ENCODE assay signal across 9 mouse cellular contexts in the genomic region with DNA sequence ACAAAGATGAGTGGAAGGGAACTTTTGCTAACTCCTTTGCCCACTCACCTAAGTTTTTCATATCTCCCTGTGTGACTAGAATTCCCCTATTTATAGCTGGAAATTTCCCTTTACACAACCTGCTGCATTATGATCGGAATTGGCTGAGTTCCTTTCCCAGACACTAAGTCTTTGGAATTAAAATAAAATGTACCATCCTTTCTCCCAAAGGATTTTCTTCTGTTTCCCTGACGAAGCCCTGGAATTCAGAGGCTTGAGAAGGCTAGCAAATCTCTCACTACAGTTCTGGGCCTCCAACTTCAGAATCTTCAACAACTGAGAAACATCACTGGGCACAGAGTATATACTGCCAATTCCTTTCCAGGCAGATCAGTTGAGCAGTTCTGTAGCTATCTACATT. TPM values are rescaled to one million over a fixed set of nuclear protein-coding genes. Genes with fewer than 3 reads are reported as not detected.
DNase-seq lines count a peak whose midpoint lies in the region; ATAC-seq and TF ChIP-seq lines count a peak whose summit lies in the region.
"Had no signal": no experiment of that assay in that cellular context is flagged by ENCODE, and none has a peak within 500 bp of the region (broad histone marks: within the 10 kb centered on the region; RNA-seq: fewer than 3 reads in every experiment).

No protein-coding gene starts in this region.

- H3K27me3 ChIP-seq in heart, adult 2 months (ENCODE audit: control insufficient read depth, insufficient read depth, low read length), result no peaks in the 10 kb centered on the region
- no peaks in the 10 kb centered on the region for H3K27me3 ChIP-seq in MEL (ENCODE audit: control insufficient read depth in 1 of 2, insufficient read depth in 2 of 2, low read length in 2 of 2)
- no peaks in the 10 kb centered on the region for H3K27me3 ChIP-seq in forebrain, postnatal 0 days (ENCODE audit: insufficient read depth, low read length)
- no peaks in the 10 kb centered on the region for H3K27me3 ChIP-seq in liver, embryonic 16.5 days (ENCODE audit: control insufficient read depth, insufficient read depth, low read depth, low read length)

- H3K4me3 ChIP-seq in heart, adult 2 months, result peak overlapping the region; percentile 86; the same call in 1 of the 2 replicates
- peak overlapping the region in 1 of 2 experiments; percentile 59; a peak in 2 of 4 replicates for H3K4me3 ChIP-seq in MEL (ENCODE audit: control insufficient read depth in 1 of 2, insufficient read depth in 1 of 2, low read depth in 2 of 2, low read length in 2 of 2)
- H3K4me3 ChIP-seq in forebrain, postnatal 0 days (ENCODE audit: low read depth, low read length), result peak overlapping the region; percentile 92
- peak overlapping the region; percentile 70 for H3K4me3 ChIP-seq in liver, embryonic 16.5 days (ENCODE audit: low read depth, low read length)

- intact Hi-C loops in heart, adult 2 months (cut with DNase I), result no loop called here
- intact Hi-C loops in heart, postnatal 36 days (cut with DNase I), result loop anchor here (5.0 kb wide), 1 partner anchor 197 kb away; a partner anchor contains a TSS

- WGBS in heart, adult 2 months, result 21% methylated on average over 2 of the region's 2 CpGs
- 23% methylated on average over 2 of the region's 2 CpGs for WGBS in forebrain, postnatal 0 days
- WGBS in liver, embryonic 16.5 days (ENCODE audit: insufficient replicate concordance), result 48% methylated on average over 2 of the region's 2 CpGs

- no peak for TF ChIP-seq CTCF in heart, adult 2 months (IDR thresholded peaks at IDR 0.05)
- TF ChIP-seq CTCF in MEL (IDR thresholded peaks at IDR 0.05 in 2 of 3, conservative IDR thresholded peaks at IDR 0.05 in 1 of 3; ENCODE audit: control insufficient read depth in 1 of 3, insufficient read depth in 1 of 3, low read depth in 2 of 3, low read length in 3 of 3, poor library complexity in 1 of 3, severe bottlenecking in 1 of 3), result no peak
- TF ChIP-seq CTCF in forebrain, postnatal 0 days (IDR thresholded peaks at IDR 0.05; ENCODE audit: low read depth), result no peak

- no peak for TF ChIP-seq RAD21 in MEL (IDR thresholded peaks at IDR 0.05; ENCODE audit: low read depth, low read length)

- peak overlapping the region; percentile 49; the same call in 1 of the 2 replicates for H3K9ac ChIP-seq in heart, adult 2 months (ENCODE audit: low read depth, low read length)
- H3K9ac ChIP-seq in MEL (ENCODE audit: control insufficient read depth, low read depth, low read length, poor library complexity, severe bottlenecking), result peak overlapping the region; percentile 87
- H3K9ac ChIP-seq in forebrain, postnatal 0 days, result peak overlapping the region; percentile 100
- peak overlapping the region; percentile 76 for H3K9ac ChIP-seq in liver, embryonic 16.5 days (ENCODE audit: low read depth, low read length)

- TF ChIP-seq POLR2A in heart, adult 2 months (IDR thresholded peaks at IDR 0.05; ENCODE audit: insufficient read depth, low read depth, low read length), result no peak
- TF ChIP-seq POLR2A in MEL (IDR thresholded peaks at IDR 0.05; ENCODE audit: control insufficient read depth in 1 of 2, insufficient read depth in 1 of 2, low read depth in 1 of 2, low read length in 2 of 2, poor library complexity in 1 of 2), result no peak

- no peaks in the 10 kb centered on the region for H3K9me3 ChIP-seq in MEL (replicated peaks; ENCODE audit: insufficient read depth, low read length)
- H3K9me3 ChIP-seq in forebrain, postnatal 0 days (ENCODE audit: low read length), result no peaks in the 10 kb centered on the region
- H3K9me3 ChIP-seq in liver, embryonic 16.5 days (replicated peaks; ENCODE audit: control insufficient read depth, low read length), result no peaks in the 10 kb centered on the region

- ATAC-seq in forebrain, postnatal 0 days, result no peak
- no peak for ATAC-seq in liver, embryonic 16.5 days (ENCODE audit: low read depth)

- H3K27ac ChIP-seq in heart, adult 2 months, result no peak overlapping the region; the same call in 1 of the 2 replicates
- H3K27ac ChIP-seq in MEL (ENCODE audit: control insufficient read depth, low read depth, low read length), result no peak overlapping the region
- H3K27ac ChIP-seq in forebrain, postnatal 0 days (ENCODE audit: low read depth, low read length), result no peak overlapping the region
- H3K27ac ChIP-seq in liver, embryonic 16.5 days (ENCODE audit: low read length), result no peak overlapping the region

- H3K4me2 ChIP-seq in forebrain, postnatal 0 days (ENCODE audit: low read depth), result peak overlapping the region; percentile 80
- peak overlapping the region; percentile 83 for H3K4me2 ChIP-seq in liver, embryonic 16.5 days (ENCODE audit: low read depth, low read length)

- no peak for DNase-seq in heart, adult 2 months
- no peak for DNase-seq in heart, postnatal 36 days
- DNase-seq in MEL (ENCODE audit: low read depth, low spot score), result peak; percentile 50
- DNase-seq in forebrain, postnatal 0 days, result no peak
- no peak for DNase-seq in urinary bladder, postnatal 14 days (ENCODE audit: low spot score)
- DNase-seq in thymus, adult 18-20 months, result no peak
- no peak for DNase-seq in cerebellum, adult 9-10 months
- DNase-seq: cerebellum, postnatal 14 days had no signal

- peaks cover 7% of the 10 kb centered on the region for H3K79me2 ChIP-seq in heart, adult 2 months (replicated peaks; ENCODE audit: control insufficient read depth, insufficient read depth, low read length)
- peaks cover 22% of the 10 kb centered on the region for H3K79me2 ChIP-seq in MEL (ENCODE audit: control insufficient read depth, insufficient read depth, low read length, poor library complexity)

- H3K4me1 ChIP-seq in heart, adult 2 months (ENCODE audit: control insufficient read depth, insufficient read depth, low read length), result peaks cover 16% of the 10 kb centered on the region
- H3K4me1 ChIP-seq in MEL (ENCODE audit: control insufficient read depth in 1 of 2, insufficient read depth in 2 of 2, low read length in 2 of 2), result peaks cover 0 to 8% of the 10 kb centered on the region in 2 experiments; a peak in 1 of 4 replicates
- peaks cover 20% of the 10 kb centered on the region for H3K4me1 ChIP-seq in forebrain, postnatal 0 days (ENCODE audit: insufficient read depth)
- peaks cover 18% of the 10 kb centered on the region for H3K4me1 ChIP-seq in liver, embryonic 16.5 days (ENCODE audit: control insufficient read depth, low read depth, low read length)

- peaks cover 16% of the 10 kb centered on the region for H3K36me3 ChIP-seq in heart, adult 2 months (ENCODE audit: control insufficient read depth, insufficient read depth, low read length)
- H3K36me3 ChIP-seq in MEL (ENCODE audit: control insufficient read depth in 1 of 2, insufficient read depth in 2 of 2, low read length in 2 of 2), result peaks cover 0 to 7% of the 10 kb centered on the region in 2 experiments; a peak in 2 of 4 replicates
- H3K36me3 ChIP-seq in forebrain, postnatal 0 days (ENCODE audit: insufficient read depth), result no peaks in the 10 kb centered on the region
- no peaks in the 10 kb centered on the region for H3K36me3 ChIP-seq in liver, embryonic 16.5 days (ENCODE audit: control insufficient read depth, insufficient read depth)

- no peak for TF ChIP-seq EP300 in heart, adult 2 months (IDR thresholded peaks at IDR 0.05; ENCODE audit: insufficient read depth, low read depth, low read length)
- 0 out of 4 replicates have a peak, but pooled peaks of 1 of the 2 experiments have one; percentile 16 for TF ChIP-seq EP300 in MEL (IDR thresholded peaks at IDR 0.05; ENCODE audit: low read depth in 1 of 2, low read length in 2 of 2)

TF ChIP-seq in MEL, 35 proteins besides CTCF, POLR2A, EP300 and RAD21:
- TF ChIP-seq JUND (IDR thresholded peaks at IDR 0.05; ENCODE audit: low read depth, low read length), result no peak
- 0 out of 2 replicates have a peak, but pooled peaks have one; percentile 23 for TF ChIP-seq TBP (IDR thresholded peaks at IDR 0.05; ENCODE audit: low read depth, low read length)

RNA-seq across cellular contexts. Expression of a gene that starts 1.2 kb away (rescaled TPM):
- total RNA-seq in heart, adult 2 months (2021), result 10 to 100 TPM; 31.2 to 35.5 TPM
- polyA plus RNA-seq in heart, adult 2 months (2012; rRNA removed), result 6.1 and 13.1 TPM in 2 replicates
- 10 to 100 TPM; 29.3 to 34.0 TPM for total RNA-seq in heart, postnatal 36 days (2021)
- total RNA-seq in MEL (2012; rRNA removed), result 17.1 and 17.6 TPM in 2 replicates
- 10 to 100 TPM; 13.0 to 25.4 TPM for polyA plus RNA-seq in MEL (2012; ENCODE audit: insufficient read depth in 1 of 2, insufficient read length in 2 of 2, low read depth in 1 of 2, low replicate concordance in 2 of 2, missing spikeins in 1 of 2)
- total RNA-seq in forebrain, postnatal 0 days (2014; rRNA removed), result 99.9 and 117 TPM in 2 replicates
- polyA plus RNA-seq in forebrain, postnatal 0 days (2015; fragmentation: Nextera tagmentation; extraction: Ambion mirVana), result 20.3 and 32.9 TPM in 2 replicates
- polyA plus RNA-seq in liver, embryonic 16.5 days (2015; fragmentation: Nextera tagmentation; extraction: Ambion mirVana), result 7.4 and 7.6 TPM in 2 replicates

Comparison
In these comparisons a context has a peak if more than half of its experiments do, and no peak if none do; other contexts are left out.
1. H3K9ac ChIP-seq: peak in every context shown above with its lines; median percentile 100 in forebrain, postnatal 0 days; 87 in MEL; 76 in liver, embryonic 16.5 days; 49 in heart, adult 2 months.